Mouse (Mus musculus): ENCODE data around the gene Sec22b. TPM values are rescaled to one million over a fixed set of nuclear protein-coding genes. Genes with fewer than 3 reads are reported as not detected.

Gene Sec22b
- total RNA-seq, 2 experiments from 2014 or later = 62.4 to 63.3 TPM

DNA sequence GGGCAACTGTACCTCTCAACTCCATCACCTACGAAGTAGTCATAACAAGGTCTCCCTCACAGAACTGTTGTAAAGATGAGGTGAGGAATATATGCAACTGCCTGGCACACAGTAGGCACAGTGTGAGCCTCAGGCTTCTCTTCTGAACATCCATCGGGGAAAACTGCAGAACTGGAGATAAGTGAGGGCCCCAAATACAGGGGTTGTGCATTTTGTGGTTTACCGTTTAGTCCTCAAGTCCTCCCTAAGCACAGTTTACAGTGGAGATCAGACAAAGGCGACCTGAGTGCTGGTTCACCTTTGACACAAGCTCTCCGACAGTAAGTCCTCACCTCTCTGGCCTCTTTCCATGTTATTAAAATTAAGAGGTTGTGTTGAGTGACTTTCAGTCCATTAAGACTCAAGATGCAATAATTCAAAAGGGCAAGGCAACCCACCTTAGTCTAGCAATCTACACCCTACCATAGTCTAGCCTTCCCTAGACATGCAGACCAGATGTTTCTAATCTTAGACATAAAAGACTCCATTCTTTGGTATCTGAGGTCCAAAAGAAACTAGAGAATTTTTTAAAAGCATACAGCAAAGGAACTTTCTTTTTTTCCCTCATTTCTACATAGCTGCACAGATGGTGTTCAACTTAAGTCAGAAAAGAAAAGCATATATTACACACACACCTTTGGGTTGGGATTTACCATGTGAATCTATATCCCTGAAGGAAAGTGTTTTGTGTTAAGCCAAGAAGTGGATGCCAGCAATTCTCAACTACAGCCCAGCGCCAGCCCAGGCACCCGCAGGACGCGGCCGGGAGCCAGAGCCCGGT lies 40.7 kb downstream of the Sec22b start:
- DNase-seq = no peak

DNA sequence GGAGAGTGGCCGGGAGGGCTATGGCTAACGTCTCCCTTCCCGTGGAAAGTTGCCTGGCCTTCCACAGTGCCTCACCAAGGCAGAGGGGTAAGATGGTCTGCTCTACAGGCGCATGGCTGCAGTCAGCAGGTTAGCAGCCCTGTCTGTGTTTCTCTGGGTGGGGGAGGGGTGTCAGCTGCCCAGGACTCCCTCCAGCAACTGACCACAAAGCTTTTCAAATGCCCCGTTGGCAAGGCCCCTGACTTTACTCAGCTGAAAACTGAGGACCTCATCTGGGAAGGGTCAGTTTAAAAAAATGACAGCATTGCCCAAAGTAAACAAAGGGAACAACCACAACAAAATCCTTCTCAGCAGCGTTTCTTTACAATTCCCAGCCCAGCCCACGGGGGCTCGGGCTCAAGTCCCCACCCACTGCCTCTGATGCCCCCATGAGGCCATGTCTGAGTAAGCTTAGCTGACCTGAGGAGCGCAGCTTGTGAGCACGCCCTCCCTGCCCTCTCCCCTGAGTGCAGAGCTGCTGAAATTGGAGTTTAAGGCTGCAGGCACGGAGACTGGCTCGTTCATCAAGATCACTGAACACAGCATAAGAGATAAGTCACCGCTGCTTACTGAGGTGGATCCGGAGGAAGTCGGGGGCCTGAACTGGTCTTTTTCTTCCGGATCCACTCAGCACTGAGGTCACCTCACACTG lies 41.4 kb downstream of the Sec22b start:
- peak; percentile 43 for DNase-seq

DNA sequence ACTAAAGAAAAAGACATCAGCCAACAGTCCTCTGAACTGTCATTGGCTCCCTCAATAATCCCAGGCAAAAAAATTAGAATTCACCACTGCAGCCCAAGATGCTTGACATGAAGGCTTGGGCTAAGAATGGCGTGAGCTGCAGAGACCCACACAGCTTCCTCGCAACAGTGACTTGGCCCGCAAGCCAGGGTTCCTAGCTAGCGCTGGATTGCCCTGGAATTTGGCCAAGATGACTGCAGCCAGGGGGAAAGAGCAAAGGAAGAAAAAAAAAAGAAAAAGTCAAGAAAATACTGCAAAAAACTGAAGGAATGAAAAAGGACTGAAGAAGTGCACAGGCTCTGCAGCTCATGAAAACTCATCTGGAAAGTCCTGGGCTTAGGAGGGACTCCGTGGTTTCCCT lies 43.5 kb downstream of the Sec22b start:
- peak; percentile 62 for DNase-seq

DNA sequence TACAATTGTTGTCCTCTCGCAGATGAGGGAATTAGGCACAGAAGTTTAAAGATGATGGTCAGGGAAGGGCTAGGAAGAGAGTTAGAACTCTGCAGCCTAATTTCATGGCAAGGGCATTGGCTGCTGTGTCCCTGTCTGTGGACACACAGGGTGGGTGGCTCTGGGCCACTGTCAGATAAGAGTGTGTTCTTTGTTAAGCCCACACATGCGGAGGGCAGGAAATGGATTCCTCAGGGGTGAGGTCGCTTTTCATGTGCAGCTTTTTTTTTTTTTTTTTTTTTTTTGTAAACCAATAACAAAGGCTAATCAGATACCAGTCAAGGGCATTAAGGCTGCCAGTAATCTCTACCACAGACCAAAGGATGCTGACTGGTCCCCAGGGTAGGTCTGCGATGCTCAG lies 45.4 kb downstream of the Sec22b start:
- peak; percentile 17 for DNase-seq

DNA sequence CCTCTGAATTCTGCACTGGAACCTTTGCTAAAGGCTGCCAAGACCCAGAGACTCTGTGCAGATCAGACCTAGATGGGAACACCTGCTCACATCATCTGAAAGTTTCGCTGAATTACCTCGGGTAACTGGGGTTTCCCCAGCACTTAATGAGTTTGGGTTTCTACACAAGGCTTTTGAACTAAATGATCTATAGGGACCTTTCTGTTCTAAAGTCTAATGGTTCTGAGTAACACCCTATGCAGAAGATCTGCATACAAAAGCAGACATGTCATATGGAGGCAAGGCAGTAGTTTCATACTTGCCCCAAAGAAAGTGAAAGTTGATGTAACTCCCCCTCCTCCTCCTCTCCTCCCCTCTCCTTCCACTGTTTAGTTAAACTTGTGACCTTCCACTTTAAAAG lies 47.5 kb downstream of the Sec22b start:
- no peak for DNase-seq

DNA sequence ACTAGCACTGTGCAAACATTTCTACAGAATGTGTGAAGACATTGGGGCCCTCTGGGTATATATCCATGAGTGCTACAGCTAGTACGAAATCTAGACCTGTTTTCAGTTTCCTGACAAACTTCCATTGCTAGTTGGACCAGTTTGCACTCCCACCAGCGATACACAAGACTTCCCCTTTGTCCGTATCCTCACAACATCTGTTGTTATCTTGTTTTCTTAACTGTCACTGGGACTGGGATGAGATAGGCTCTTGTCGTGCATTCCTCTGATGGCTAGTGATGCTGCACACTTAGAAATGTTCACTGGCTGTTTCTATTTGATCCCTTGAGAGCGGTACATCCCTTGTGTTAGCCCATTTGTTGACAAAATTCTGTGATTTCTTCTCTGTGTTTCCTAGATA lies 49.0 kb downstream of the Sec22b start:
- DNase-seq = no peak

DNA sequence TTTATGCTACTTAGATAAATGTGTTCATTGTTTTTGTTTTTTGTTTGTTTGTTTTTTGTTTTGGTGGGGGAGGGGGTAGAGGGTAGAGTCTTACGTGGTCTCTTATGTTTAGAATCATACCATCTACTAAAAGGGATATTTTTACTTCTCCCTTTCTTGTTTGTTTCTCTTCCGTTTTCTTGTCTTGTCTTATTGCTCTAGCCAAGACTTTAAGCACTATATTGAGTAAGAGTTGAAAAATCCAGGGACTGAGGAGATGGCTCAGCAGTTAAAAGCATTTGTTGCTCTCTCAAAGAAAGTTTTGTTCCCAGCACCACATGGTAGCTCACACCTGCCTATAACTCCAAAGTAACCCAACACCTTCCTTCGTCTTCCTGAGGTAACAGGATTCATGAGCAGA lies 50.1 kb downstream of the Sec22b start:
- DNase-seq = no peak

DNA sequence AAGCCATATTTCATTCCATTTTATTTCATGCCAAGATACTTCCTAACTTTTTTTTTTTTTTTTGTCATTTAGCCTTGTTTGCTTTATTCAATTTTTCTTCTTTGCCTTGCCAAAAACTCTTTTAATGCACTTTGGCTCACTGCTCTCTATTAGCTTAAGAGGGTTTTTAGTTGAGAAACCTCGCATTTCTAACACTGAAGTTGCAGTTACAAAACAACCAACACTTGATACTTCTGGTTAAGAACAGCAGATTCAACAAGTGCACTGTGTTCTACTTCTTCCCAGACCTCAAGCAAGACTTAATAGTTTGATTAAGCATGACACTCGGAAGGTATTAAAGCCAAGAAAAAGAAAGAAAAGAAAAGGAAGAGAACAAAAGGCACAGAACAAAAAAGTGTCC lies 52.2 kb downstream of the Sec22b start:
- no peak for DNase-seq

DNA sequence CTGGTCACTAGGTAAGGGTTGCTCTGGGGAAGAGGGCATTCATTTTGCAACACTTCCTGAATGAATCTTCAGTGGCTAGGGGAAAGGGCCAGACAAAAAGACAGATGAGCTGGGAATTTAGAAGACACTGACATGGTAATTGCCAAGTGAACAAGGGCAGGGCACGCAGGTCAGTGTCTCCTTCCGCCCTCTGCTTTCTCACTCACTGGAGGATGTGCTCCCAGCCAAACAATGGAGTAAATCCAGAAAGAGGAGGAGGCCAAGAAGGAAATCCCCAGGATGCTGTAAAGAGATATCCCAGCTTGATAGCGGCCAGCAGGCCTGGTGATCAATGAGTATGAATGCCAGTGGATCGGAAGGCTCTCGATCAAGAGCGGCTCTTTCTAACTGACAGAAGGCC lies 55.3 kb downstream of the Sec22b start:
- DNase-seq = no peak

DNA sequence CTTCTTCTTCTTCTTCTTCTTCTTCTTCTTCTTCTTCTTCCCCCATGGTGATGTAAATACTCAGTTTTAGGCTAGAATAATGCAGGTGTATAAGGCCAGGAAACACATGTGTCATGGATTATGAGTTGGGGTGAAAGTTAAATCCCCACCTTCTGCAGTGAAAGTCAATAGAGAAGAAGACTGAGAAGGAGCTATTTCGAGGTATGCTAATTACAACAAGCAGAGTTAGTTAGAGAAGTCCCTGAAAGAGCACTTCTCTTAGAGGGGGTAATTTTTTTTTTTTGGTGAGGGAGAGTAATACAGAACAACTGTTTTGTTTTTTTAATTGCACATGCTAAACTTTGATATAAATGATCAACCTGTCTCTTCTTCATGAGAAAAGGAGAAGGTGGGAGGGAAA lies 55.9 kb downstream of the Sec22b start:
- DNase-seq = no peak

DNA sequence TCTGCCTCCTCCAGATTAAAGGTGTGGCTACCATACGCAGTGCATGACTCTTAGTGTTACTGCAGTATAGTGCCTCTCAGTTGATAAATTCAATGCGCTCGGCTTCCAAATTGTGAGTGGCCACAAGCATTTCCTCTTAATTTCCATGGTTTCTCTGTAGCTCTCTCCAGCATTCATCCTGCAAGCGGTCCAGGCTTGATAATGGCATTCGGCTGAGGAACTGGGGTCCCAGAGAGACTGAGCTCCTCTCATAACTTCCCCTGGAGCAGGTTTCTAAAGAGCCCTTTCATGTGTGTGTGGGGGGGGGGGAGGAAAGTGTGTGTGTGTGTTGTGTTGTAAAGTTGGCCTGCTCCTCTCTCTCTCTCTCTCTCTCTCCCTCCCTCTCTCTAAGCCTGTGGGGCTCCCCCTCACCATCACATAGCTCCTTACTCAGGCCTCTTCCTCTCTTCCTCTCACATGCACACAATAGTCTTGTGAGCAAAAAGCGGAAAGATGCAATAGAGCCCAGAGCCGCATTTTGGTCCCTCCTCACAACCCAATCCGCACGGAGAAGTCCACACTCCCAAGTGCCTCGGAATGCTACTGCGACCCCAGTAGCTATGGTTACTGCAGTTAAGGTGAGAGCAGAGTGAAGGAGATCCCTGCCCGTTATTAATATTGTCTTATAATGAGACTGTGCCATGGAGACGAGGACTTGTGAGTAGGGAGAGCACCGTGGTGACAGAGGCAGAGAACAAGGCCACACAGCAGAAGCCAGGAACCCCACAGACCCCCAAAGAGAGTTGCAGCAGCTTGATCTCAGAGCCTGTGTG lies 60.0 kb downstream of the Sec22b start:
- no peak for DNase-seq

DNA sequence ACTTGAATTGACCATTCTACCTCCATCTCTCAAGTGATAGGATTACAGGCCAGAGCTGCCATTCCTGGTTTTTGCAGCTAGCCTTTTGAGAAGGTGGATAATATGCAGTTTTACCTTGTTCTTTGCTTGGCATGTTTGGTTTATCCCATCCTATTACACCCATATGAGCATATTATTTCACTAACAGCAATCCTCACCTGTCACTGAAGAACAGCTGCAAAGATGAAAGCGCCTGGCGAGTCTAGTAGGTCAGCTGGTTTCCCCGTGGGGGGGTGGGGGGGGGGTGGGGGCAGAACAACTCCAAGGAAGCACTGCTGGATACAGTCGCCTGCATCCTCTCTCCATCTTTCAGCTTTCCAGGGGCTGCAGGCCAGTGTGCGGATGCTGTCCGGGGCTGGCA lies 61.0 kb downstream of the Sec22b start:
- DNase-seq = no peak

DNA sequence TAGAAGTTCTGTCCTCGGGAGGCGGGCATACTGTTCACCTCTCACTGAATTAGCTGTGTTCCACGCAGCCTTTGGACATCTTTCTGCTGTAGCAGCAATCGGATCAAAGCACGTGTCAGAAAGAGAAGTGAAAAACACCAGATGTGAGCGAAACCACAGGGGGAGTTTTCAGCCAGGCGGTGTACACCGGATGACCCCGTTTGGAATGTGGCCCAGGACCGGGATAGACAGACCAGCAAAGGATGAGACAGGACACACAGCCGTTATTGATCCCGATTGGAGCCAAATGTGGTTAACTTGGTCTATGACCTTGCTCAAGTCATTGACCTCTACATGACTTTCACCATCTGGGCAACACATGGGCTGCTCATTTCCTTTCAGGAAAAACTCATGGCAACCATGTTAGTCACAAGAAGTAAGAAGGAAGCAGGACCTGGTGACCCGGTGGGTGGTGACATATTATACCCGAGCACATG lies 63.9 kb downstream of the Sec22b start:
- DNase-seq = peak; percentile 25

DNA sequence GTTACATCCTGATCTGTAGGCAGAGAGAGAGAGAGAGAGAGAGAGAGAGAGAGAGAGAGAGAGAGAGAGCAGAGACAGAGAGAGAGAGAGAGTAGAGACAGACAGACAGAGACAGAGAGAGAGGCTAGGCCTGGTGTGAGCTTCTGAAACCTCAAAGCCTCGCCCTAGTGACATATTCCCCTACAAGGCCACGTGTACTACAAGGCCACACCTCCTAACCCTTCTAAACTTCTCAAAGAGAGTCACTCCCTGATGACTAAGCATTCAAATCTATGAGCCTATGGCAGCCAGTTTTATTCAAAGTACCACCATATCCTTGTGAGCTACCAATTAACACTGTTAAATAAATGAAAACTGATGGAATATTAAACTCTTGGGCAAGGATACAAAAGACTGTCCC lies 66.6 kb downstream of the Sec22b start:
- no peak for DNase-seq

DNA sequence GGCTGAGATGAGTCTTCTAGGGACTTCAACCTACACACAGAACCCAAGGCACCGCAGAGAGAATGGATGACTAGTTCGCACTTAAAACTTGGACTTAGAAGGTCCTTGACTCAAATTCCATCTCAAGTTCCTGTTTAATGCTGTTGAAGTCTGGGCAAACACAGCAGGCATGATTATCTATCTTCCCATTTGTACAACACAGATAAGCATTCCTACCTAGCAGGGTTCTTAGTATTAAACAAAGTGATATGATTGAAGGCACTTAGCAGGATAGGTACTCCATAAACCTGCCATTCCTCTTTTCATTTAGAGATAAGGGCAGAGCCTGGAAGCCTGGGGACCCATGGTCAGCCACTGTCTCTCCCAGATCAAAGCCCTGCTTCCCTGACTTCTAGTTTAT lies 67.2 kb downstream of the Sec22b start:
- DNase-seq = no peak

DNA sequence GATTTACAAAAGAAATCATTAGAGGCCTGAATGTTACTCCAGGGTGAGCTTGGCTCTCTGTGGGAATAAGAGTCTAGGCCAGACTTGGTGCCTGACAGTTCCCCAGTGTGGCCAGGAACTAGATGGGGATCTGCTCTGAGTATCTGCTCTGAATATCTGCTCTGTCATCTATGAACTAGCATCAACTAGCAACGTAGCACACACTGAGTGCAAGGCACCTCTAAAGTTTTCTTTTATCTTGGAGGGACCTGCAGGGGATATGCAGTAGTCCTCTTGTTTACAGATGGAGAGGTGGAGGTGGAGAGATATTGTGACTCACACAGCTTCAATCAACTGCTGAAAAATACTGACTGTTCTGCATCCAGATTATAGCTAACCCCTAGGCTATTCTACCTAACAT lies 68.0 kb downstream of the Sec22b start:
- DNase-seq = no peak

DNA sequence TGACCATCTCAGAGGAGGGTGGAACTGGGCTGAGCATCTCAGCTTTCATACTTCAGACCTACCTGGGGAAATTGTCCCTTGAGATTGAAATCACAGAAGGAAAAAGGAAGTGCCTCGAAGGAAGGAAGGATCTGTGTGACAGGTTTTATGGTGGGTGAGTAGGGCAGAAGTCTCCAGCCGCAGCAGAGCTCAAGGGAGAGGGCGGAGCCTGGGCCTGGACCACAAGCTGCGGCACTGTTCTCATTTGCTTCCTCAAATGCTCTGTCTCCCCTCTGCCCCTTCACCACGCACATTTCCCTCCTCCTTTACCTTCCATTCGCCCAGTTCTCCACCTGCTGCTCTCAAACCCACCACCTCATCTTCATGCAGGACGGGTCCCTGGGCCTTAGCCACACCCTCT lies 70.1 kb downstream of the Sec22b start:
- DNase-seq = no peak

DNA sequence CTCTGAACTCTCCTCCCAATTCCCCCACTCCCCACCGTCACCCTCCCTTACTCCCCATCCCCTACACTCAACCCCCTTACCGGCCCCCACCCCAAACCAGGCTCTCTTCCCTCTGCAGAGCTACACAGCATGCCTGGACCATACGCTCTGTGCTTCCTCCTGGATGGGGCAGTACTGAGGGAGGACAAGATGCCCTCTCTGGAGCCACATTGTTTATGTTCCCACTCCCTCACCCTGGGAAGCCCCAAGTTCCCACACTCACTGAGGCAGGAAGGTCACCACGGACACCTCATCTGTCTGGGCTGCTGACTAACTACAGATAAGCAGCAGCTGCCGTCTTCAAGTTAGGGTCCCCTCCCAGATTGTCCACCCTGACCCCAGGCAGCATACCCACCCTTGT lies 71.2 kb downstream of the Sec22b start:
- DNase-seq = no peak

DNA sequence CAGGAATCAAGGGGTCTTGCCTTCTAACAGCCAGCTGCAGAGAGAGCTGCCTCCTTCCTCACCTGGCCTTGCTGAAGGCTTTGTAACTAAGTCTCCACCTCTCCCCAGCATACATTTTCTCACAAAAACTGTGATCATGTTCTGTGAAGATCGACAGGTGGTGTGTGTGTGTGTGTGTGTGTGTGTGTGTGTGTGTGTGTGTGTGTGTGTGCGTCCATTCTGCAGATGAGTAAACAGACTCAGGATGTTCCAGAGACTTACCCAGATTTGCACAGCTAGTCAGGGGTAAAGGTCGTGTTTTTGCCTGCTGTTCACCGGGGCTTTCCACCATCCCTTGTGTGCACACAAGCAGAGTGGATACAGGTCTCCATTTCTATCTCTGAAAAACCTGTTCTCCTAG lies 71.7 kb downstream of the Sec22b start:
- DNase-seq = no peak
